Mouse (Mus musculus) embryonic facial prominence, embryonic 11.5 days (tissue): ENCODE results near the gene Kdelc2. TPM values are rescaled to one million over a fixed set of nuclear protein-coding genes. Genes with fewer than 3 reads are reported as not detected.

ENCODE experiments used
- ATAC-seq: fragments of 200-750 bp; cut with Nextera tagmentation; replicated peaks from 2 replicates; pipeline ENCODE4 v1.8.0; 2017; ENCODE audit warnings: low read depth; ENCODE audit not compliant: insufficient number of reproducible peaks, low FRiP score, low TSS enrichment
- DNase-seq: peaks from one replicate; pipeline ENCODE4 v3.0.0-alpha.2; 2015; ENCODE audit warnings: low spot score
- H3K27ac ChIP-seq: fragments of 300-500 bp; sonication (generic); replicated peaks from 2 replicates; pipeline ENCODE4 v1.5.1; 2014; ENCODE audit warnings: mild to moderate bottlenecking, low read depth, low read length, control low read depth
- H3K27me3 ChIP-seq: fragments of 300-500 bp; sonication (generic); 2 replicates; pipeline ENCODE4 v1.6.1; 2014; ENCODE audit warnings: mild to moderate bottlenecking, low read length, moderate library complexity, mixed read lengths; ENCODE audit not compliant: control insufficient read depth, insufficient read depth
- H3K36me3 ChIP-seq: fragments of 300-500 bp; sonication (generic); replicated peaks from 2 replicates; pipeline ENCODE4 v1.6.1; 2014; ENCODE audit warnings: low read depth, mild to moderate bottlenecking, low read length, moderate library complexity, mixed read lengths; ENCODE audit not compliant: control insufficient read depth, insufficient read depth
- H3K4me1 ChIP-seq: fragments of 300-500 bp; sonication (generic); 2 replicates; pipeline ENCODE4 v1.6.1; 2014; ENCODE audit warnings: low read length, mixed read lengths; ENCODE audit not compliant: control insufficient read depth, insufficient read depth
- H3K4me2 ChIP-seq: fragments of 300-500 bp; sonication (generic); 2 replicates; pipeline ENCODE4 v1.6.1; 2014; ENCODE audit warnings: low read depth, mild to moderate bottlenecking, control low read depth, low read length, moderate library complexity
- H3K4me3 ChIP-seq: fragments of 300-500 bp; sonication (generic); 2 replicates; pipeline ENCODE4 v1.5.1; 2014; ENCODE audit warnings: low read depth, low read length, control low read depth
- H3K9ac ChIP-seq: fragments of 300-500 bp; sonication (generic); replicated peaks from 2 replicates; pipeline ENCODE4 v1.6.1; 2014; ENCODE audit warnings: mild to moderate bottlenecking, control low read depth, low read length
- H3K9me3 ChIP-seq: fragments of 300-500 bp; sonication (generic); replicated peaks from 2 replicates; pipeline ENCODE4 v1.6.1; 2016; ENCODE audit warnings: mild to moderate bottlenecking, low read length, inconsistent platforms, mixed read lengths; ENCODE audit not compliant: control insufficient read depth
- WGBS: fragments of 180-500 bp; shearing (Covaris S2); extraction: QIAGEN DNeasy Blood & Tissue Kit; methylation state at CpG from one replicate; pipeline ENCODE4 v1.1.7; 2014; 5-methylcytosine and 5-hydroxymethylcytosine counted together
- polyA plus RNA-seq: library from polyadenylated mRNA; unstranded; fragments of >200 nt; fragmentation: Nextera tagmentation; extraction: Ambion mirVana; gene quantifications from 2 replicates; pipeline ENCODE4 v1.2.1, GENCODE M21; 2014

Gene Kdelc2
- polyA plus RNA-seq, 1 experiment from 2014 or later = 14.8 TPM

GRCm38 (mm10) chr9:53345728-53346127 is 38.1 kb upstream of the Kdelc2 start:
- no peak overlapping the region for H3K9ac ChIP-seq
- no peaks in the 10 kb centered on the region for H3K27me3 ChIP-seq
- no peaks in the 10 kb centered on the region for H3K4me1 ChIP-seq
- ATAC-seq (no peak), DNase-seq (no peak)
- WGBS = 78% methylated on average over 3 of the region's 3 CpGs
- H3K27ac ChIP-seq = no peak overlapping the region
- no peaks in the 10 kb centered on the region for H3K36me3 ChIP-seq
- no peak overlapping the region for H3K4me2 ChIP-seq
- no peak overlapping the region for H3K4me3 ChIP-seq
- H3K9me3 ChIP-seq = no peaks in the 10 kb centered on the region

GRCm38 (mm10) chr9:53346402-53346801 is 37.4 kb upstream of the Kdelc2 start:
- no peaks in the 10 kb centered on the region for H3K36me3 ChIP-seq
- no peaks in the 10 kb centered on the region for H3K4me1 ChIP-seq
- ATAC-seq (no peak), DNase-seq (no peak)
- no peak overlapping the region for H3K4me2 ChIP-seq
- no peaks in the 10 kb centered on the region for H3K27me3 ChIP-seq
- no peak overlapping the region for H3K9ac ChIP-seq
- H3K4me3 ChIP-seq = no peak overlapping the region
- no peak overlapping the region for H3K27ac ChIP-seq
- no peaks in the 10 kb centered on the region for H3K9me3 ChIP-seq
- 67% methylated on average over 6 of the region's 6 CpGs for WGBS

- Histone ChIP-seq H3K9me3 (no peaks in the 10 kb centered on the region), H3K9ac (no peak overlapping the region), H3K27me3 (no peaks in the 10 kb centered on the region), H3K27ac (no peak overlapping the region), H3K4me3 (no peak overlapping the region), H3K4me1 (no peaks in the 10 kb centered on the region), H3K4me2 (no peak overlapping the region), H3K36me3 (no peaks in the 10 kb centered on the region)
- DNase-seq = no peak
- WGBS = 86% methylated on average over 1 of the region's 1 CpGs
- ATAC-seq = no peak
Observed at GRCm38 (mm10) chr9:53349211-53349610, 34.6 kb upstream of the Kdelc2 start.

GRCm38 (mm10) chr9:53350331-53350730 is 33.5 kb upstream of the Kdelc2 start:
- WGBS = 94% methylated on average over 2 of the region's 2 CpGs
- no peak for ATAC-seq

GRCm38 (mm10) chr9:53351899-53352298 is 31.9 kb upstream of the Kdelc2 start:
- no peak for ATAC-seq

More at GRCm38 (mm10) chr9:53350331-53350730, 33.5 kb upstream of the Kdelc2 start:
- Histone ChIP-seq H3K4me3 (no peak overlapping the region), H3K9ac (no peak overlapping the region), H3K36me3 (no peaks in the 10 kb centered on the region), H3K9me3 (no peaks in the 10 kb centered on the region), H3K4me2 (no peak overlapping the region), H3K27ac (no peak overlapping the region), H3K4me1 (no peaks in the 10 kb centered on the region), H3K27me3 (no peaks in the 10 kb centered on the region)
- DNase-seq = no peak

GRCm38 (mm10) chr9:53353161-53353560 is 30.7 kb upstream of the Kdelc2 start:
- Histone ChIP-seq H3K4me3 (no peak overlapping the region), H3K9ac (no peak overlapping the region), H3K4me2 (no peak overlapping the region), H3K9me3 (no peaks in the 10 kb centered on the region), H3K27me3 (no peaks in the 10 kb centered on the region), H3K36me3 (no peaks in the 10 kb centered on the region), H3K27ac (no peak overlapping the region), H3K4me1 (no peaks in the 10 kb centered on the region)
- ATAC-seq = no peak
- no peak for DNase-seq
- 86% methylated on average over 5 of the region's 5 CpGs for WGBS

More at GRCm38 (mm10) chr9:53351899-53352298, 31.9 kb upstream of the Kdelc2 start:
- Histone ChIP-seq H3K27me3 (no peaks in the 10 kb centered on the region), H3K27ac (no peak overlapping the region), H3K4me3 (no peak overlapping the region), H3K4me2 (no peak overlapping the region), H3K9me3 (no peaks in the 10 kb centered on the region), H3K4me1 (no peaks in the 10 kb centered on the region), H3K36me3 (no peaks in the 10 kb centered on the region), H3K9ac (no peak overlapping the region)
- no peak for DNase-seq
- WGBS = 86% methylated on average over 6 of the region's 6 CpGs

- ATAC-seq (no peak), DNase-seq (peak; percentile 4)
- no peak overlapping the region for H3K4me3 ChIP-seq
- H3K9ac ChIP-seq = no peak overlapping the region
- H3K4me1 ChIP-seq = no peaks in the 10 kb centered on the region
- H3K4me2 ChIP-seq = no peak overlapping the region
- 58% methylated on average over 14 of the region's 14 CpGs for WGBS
- no peak overlapping the region for H3K27ac ChIP-seq
- no peaks in the 10 kb centered on the region for H3K27me3 ChIP-seq
- H3K36me3 ChIP-seq = no peaks in the 10 kb centered on the region
- no peaks in the 10 kb centered on the region for H3K9me3 ChIP-seq
Observed at GRCm38 (mm10) chr9:53356219-53357155, 27.3 kb upstream of the Kdelc2 start.

GRCm38 (mm10) chr9:53371339-53371738 is 12.5 kb upstream of the Kdelc2 start:
- H3K27ac ChIP-seq = no peak overlapping the region
- no peak for ATAC-seq
- no peak overlapping the region for H3K9ac ChIP-seq
- WGBS = 53% methylated on average over 3 of the region's 3 CpGs
- H3K4me1 ChIP-seq = no peaks in the 10 kb centered on the region
- H3K36me3 ChIP-seq = no peaks in the 10 kb centered on the region
- no peaks in the 10 kb centered on the region for H3K9me3 ChIP-seq
- DNase-seq = no peak
- no peaks in the 10 kb centered on the region for H3K27me3 ChIP-seq
- no peak overlapping the region for H3K4me2 ChIP-seq
- H3K4me3 ChIP-seq = no peak overlapping the region
